Mouse (Mus musculus) activated CD4-positive, CD25-positive, alpha-beta regulatory T cell, adult 4 months (primary cell): Measurements from ENCODE around the gene Kcnc3. TPM values are rescaled to one million over a fixed set of nuclear protein-coding genes. Genes with fewer than 3 reads are reported as not detected.

ENCODE experiments used
- ATAC-seq: one replicate; pipeline ENCODE4 v1.8.0; 2017
- polyA plus RNA-seq, 2 experiments: library from polyadenylated mRNA; unstranded; fragments of 100-300 nt; shearing (Covaris generic); gene quantifications; one replicate each; pipeline ENCODE4 v1.2.1; 2017

Gene Kcnc3
- polyA plus RNA-seq, 2 experiments from 2014 or later = not detected

DNA sequence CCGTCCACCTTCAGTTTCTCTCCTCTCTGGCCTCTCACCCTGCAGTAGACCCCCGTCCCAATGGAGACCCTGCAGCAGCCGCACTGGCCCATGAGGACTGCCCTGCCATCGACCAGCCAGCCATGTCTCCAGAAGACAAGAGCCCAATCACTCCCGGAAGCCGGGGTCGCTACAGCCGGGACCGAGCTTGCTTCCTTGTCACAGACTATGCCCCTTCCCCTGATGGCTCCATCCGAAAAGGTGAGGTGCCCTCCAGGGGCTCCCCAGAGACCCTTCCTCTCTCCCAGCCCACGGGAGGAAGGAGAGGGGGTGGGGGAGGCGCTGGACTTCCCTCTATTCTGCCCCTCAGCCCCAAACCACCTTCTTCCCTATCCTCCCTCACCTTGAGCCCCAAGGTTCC, 7.9 kb downstream of the Kcnc3 start:
- ATAC-seq = no peak

DNA sequence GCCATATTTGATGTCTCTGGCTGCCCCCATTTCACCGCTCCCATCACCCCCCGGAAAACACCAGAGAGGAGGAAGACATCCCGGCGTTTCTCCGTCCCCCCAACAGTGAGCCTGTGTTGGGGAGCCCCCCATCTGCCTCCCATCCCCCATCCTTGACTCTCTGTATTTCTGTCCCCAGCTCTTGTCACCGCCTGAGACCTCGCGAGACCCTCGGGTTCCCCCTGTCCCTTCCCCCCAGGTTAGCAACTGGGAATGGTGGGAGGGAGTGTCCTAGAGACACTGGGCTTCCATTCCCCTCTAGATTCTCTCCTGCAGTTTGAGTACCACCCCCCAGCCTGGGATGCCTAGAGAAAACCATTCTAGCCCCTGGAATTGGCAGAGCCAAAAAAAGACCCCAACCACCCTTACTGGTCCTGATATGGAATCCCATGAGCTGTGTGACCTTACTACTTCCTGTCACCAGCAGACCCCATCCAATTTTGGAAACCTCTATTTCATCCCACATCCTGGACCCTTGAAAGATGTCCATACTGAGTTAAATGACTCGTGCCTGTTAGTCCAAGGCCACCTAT, 10.3 kb downstream of the Kcnc3 start:
- no peak for ATAC-seq

DNA sequence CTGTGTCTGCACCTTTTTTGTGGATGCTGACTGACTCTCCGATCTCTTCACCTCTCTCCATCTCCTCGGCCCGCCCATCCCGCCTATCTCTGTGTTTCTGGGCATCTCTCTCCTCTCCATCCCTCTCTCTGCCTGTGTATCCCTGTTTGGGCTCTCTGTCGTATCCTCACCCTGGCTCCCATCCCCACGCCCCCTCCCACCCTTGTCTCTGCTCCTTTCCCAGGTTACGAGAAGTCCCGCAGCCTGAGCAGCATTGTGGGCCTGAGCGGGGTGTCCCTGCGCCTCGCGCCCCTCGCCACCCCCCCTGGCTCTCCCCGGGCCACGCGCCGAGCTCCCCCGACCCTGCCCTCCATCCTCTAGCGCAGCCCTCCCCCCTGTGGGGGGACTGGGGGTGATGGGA, 11.2 kb downstream of the Kcnc3 start:
- ATAC-seq = no peak

DNA sequence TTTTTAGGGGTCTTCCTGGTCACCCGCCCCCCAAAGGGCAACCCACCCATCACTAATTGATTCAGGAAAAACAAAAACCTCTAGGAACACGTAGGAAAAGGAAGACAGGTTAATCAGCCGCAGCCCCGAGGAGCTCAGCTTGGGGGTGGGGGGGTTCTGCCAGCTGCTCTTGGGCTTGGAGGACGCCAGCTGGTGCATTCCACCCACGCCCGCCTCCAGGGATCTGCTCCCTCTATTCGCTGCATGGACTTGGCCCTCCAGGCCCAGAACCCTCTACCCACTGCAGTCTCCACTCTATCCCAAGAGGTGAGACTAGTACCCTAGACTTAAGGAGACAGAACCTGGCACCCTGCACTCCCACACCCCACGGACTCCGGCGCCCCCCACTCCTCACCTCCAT, 12.0 kb downstream of the Kcnc3 start:
- ATAC-seq = no peak

DNA sequence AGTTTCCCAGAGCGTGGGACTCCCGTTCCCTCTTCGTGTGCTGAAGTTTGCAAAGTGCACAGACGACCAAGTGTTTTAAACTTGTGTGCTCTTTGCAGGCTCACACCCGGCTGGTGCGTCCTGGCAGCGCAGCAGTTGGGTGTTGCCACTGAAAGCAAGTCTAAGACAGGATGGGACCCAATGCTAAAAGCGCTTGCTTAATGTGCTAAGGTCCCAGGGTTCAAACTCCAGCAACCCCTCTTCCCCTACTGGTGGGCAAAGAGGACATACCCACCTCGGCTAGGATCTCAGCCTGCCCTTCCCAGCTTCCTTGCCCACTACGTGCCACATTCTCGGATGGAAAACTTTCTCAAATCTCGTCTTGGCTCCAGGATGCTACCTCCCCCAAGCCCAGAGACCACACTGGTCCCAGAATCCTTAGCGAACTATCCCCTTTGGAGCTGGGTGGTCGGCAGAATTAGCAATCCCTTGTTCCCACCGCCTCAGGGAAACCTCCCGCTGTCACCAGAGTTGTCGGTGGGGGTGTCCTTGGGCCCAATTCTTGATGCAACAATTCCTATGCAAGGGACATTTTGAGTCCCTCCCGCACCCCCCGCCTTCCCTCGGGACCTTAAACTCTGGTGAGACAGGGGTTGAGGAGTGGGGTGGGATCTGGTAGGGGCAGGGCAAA, 12.9 kb downstream of the Kcnc3 start:
- ATAC-seq = no peak

DNA sequence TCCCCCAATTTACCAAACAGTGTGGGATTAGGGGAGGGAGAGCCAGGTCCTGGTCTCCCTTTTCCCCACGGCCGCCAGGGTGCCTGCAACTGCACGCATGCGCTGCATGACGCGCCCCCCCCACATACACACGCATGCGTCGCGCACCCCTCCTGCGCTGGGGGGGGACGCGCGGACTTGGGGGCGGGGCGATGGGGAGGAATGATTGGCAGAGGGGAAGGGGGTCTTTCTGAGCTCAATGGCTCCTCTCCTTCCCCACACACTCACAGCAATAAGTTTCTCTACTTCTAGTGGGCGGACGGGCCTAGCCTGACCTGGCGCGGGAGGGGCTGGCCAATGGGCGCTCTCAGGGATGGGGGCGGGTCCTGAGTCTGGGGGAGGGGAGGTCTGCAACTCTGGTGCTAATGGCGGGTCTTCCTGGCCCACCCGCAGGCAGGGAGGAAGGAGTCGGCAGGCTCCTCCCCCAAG, 13.7 kb downstream of the Kcnc3 start:
- no peak for ATAC-seq

DNA sequence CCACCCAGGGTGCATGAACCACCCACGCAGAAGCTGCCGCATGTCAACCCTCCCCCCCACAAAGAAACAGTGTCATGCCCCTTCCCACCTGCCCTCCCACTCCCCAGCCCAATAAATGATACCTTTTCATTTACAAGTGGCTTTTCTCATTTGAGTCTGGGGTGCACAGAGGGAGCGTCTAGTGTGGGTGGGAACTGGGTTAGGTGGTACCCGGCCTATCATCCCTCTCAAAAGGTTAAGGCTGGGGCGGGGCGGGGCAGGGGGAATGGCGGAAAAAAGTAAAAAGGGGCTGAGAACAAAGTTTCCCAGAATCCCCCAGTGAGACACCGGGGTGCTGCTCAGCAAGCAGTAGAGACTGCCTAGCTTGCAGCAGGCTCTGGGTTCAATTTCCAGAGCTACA, 14.2 kb downstream of the Kcnc3 start:
- no peak for ATAC-seq

DNA sequence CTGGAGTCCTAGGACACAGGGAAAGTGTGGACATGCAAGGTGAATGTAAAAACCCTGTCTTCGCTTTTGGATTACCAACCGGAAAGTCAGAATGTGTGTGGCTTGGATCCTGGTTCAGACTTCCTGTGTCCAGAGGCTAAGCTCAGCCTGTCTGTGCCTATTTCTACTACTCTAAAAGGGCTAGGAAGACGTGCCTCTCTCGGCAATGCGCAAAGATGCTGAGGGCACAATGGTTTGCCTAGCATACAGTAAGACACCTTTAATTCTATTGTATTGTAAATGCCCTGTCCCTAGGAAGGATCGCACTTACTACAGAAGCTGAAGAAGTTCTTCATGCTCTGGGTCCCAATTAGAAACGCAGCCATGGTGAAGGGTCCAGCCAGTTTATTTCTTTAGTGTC, 15.0 kb downstream of the Kcnc3 start:
- ATAC-seq = no peak

DNA sequence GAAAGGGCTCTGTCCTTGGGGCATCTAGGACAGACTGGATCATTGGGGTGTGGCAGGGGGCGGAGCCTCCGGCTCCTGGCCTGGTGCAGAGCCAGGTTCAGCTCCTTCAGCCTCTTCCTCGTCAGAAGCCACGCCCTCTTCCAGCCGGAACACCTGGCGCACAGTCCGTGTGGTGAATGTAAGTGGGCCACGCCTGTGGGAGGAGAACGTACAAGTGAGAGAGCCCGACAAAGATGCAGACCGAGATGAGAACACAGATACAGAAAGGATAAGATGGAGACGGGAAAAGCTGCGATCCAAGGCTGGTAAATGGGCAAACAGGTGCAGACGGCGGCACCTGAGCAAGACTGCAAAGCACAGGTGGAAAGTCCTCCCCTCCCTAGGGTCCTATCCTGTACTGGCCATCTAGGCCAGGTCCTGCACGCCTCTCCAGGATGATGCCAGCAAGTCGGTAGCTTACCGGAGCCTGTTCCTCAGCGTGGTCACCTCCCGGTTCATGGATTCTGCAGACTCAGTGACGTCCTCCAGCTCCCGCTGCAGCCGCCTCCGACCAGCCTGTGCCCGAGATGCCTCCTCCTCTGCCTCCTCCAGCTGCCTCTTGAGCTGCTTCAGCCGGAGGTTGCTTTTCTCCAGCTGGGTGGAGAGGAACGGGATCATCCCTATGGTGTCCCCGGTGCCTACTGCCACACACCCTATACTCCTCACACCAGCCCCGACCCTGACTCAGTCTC, 15.9 kb downstream of the Kcnc3 start:
- ATAC-seq = no peak

DNA sequence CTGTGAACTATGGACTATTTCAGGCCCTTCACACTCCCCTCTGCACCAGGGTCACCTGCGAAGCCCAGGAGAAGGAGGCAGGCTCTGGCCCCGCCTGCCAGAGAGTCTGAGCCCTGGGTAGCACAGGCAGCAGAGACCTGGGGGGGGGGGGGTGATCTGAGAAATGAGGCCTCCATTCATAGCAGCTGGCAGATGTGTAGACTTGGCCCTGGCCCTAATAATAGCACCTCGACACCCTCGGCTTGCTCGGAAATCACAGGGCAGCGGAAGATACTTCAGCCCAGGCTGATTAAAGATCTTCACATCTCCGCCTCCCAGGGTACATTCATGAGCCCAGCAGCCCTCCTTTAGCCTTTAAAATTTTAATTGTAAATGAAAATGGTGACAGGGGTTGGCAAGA, 21.7 kb downstream of the Kcnc3 start:
- ATAC-seq = no peak

DNA sequence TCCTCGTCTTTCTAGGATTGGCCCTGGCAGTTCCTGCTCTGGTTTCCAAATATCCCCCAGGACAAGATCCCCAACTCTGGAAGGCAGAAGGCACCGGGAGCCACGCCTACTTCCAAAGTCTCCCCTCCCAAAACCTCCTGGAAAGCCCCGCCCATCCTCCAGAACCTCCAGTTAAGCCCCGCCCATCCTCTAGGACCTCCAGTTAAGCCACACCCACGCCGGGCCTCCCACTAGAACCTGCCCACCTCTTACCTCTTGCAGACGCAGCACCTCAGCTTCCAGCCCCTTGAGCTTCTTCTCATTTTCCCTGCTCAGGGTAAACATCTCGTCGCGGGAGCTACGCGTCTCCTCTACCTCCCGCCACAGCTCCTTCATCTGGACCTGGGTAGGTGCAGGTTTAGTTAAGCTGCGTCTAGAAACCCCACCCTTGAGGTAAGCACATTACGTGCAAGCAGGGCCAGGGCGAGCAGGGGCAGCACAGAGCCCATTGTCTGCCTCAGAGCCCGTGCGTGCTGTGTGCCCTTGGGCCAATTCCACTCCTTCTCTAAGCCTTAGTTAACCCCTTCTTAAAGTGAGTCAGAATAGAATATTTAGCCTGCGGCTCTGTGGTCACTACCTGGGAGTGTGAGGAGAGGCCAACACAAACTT, 23.7 kb downstream of the Kcnc3 start:
- ATAC-seq = no peak

DNA sequence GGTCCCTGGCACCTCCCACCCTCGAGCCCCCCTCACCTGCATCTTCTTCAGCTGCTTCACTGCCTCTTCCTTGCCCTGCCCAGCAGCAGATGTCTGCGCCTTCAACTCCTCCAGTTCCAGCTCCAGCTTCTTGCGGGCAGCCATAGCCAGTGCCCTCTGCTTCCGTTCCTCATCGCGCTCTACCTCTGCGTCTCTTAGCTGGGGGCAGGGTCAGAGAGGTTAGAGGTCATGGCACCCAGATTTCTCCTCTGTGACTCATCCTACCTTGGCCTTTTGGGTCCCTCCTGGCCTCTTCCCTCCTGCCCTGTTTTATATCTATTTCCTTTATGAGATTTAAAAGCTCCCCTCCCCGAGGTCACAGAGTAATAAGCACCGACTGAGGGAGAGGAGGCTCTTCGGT, 24.8 kb downstream of the Kcnc3 start:
- ATAC-seq = no peak

DNA sequence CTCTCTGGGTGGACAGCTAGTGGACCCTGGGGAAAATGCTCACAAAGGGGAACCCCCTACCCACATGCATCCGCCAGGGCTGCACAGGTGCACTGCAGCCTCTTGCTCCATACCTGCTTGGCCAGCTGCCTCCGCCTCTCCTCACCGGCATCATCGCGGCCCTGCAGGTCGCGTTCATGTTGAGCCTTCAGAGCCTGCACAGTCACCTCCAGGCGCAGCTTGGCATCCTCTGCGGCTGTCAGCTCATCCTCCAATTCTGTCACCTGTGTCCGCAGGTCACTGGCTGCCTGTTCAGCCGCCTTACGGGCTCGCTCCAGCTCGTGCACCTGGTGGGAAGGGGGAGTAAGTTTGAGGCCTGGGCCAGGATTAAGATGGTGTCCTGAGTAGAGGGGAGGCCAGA, 25.5 kb downstream of the Kcnc3 start:
- ATAC-seq = no peak

DNA sequence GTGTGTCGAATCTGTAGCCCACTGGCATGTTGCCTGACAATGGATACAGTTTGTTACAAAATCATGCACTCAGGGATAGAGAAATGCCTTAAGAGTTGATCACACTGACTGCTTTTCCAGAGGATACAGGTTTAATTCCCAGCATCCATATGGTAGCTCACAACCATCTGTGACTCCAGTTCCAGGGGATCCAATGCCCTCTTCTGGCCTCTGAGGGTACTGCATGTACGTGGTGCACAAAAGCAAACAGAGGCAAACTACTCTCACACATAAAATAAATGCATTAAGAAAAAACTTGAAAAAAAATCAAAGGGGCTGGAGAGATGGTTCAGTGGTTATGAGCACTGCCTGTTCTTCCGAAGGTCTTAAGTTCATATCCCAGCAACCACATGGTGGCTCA, 26.6 kb downstream of the Kcnc3 start:
- no peak for ATAC-seq

DNA sequence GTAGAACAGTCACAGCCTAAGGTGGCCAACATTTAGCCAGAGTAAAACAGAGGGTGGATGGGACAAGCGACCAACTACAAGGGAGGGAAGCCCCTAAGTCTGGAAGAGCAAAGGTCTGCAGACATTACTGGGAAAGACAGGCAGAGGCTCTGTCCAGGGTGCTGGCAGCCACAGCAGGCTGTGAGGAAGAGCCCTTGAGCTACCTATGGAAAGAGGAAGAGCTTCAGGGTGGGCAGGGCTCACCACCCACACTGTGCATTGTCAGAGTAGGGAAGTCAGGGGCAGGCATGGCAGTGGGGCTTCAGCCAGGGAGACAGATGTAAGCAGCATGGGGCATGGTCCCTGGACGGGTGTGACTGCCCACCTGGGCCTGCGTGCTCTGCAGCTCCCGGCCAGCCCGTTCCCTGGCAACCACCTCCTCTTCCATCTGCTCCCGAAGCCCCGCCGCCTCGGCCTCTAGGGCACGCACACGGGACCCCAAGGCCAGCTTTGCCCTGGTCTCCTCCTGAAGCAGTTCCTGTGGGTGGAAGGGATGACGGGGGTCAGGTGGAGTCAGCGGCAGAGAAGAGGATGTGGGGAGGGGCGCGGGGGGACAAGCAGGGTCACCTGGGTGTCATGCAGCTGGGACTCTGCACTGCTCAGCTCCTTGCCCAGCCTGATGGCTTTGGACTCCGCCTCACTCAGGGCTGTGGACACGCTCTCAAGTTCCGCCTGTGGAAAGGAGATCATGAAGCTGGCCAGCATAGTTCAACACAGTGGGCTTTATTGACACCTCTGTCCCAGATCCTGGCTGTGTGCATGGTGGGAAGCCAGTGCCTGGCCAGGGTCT, 33.5 kb downstream of the Kcnc3 start:
- no peak for ATAC-seq

DNA sequence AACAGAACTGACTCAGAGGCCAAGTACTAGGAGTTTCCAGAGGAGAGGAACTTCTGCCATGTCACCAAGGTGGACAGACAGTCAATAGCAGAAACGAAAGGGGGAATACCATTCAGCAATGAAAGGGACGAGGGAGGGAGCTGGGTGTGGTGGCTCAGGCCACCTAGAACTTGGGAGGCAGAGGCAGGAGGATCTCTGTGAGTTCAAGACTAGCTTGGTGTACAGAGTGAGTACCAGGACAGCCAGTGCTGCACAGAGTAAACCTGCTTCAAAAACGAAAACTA, 34.0 kb downstream of the Kcnc3 start:
- no peak for ATAC-seq

DNA sequence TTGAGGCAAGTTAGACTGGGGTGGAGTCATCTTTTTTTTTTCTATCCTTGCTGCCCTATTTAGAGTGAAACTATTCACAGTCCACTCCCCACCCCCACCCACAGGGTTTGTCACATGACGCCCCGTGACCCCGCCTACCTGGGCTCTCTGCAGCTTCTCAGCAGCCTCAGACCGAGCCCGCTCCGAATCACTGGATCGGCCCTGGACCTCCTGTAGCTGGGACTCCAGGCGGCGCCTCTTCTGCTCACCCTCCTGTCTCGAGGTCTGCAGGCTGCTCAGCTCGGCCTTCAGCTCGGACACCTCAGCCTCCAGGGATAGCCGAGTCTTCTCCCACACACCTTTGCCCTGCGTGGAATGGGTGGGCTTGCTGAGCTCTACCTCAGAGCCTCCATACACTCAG, 34.4 kb downstream of the Kcnc3 start:
- no peak for ATAC-seq

DNA sequence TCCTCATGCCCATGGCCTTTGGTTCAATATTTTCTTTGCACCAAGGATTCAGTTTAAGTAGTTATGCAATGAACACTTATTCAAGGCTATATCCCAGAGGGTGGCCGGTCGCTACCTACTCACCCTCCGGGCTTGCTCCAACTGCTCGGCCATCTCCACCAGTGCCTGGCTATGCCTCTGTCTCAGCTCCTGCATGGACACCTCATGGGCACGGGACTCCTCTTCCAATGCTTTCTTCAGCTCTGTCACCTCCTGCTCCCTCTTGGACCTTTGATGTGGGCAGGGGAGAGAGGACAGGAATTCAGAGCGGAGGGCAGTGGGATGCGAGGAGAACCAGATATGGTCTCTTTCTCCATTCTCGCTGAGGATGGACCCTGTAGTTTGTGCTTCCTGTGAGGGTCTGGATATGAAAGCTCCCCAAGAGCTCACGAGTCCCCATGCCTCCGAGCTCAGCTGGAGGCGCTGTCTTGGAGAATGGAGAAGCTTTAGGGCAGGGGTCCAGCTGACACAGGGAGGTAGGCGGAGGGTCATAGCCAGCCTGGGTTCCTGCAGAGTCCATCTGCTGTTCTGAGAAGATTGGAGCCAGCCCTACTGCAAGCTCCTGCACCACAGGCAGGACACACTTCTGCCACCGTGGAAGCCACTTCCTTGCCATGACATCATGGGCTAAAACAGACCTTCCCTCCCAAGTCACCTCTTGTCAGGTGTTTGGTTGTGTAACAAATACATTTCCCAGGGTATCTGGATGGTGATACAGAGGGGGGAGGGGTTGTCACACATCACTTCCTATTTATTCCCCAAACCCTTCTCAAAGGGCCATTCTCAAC, 35.0 kb downstream of the Kcnc3 start:
- ATAC-seq = no peak

DNA sequence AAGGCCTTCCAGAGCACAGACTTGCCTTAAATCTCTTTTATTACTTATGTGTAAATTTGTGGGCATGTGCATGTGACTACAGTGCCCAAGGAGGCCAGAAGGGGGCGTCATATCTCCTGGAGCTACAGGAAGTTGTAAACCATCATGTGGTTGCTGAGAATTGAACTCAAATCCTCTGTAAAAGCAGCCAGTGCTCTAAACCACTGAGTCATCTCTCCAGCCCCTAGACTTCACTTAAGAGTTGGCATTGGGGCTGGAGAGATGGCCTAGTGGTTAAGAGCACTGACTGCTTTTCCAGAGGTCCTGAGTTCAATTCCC, 35.6 kb downstream of the Kcnc3 start:
- ATAC-seq = no peak

DNA sequence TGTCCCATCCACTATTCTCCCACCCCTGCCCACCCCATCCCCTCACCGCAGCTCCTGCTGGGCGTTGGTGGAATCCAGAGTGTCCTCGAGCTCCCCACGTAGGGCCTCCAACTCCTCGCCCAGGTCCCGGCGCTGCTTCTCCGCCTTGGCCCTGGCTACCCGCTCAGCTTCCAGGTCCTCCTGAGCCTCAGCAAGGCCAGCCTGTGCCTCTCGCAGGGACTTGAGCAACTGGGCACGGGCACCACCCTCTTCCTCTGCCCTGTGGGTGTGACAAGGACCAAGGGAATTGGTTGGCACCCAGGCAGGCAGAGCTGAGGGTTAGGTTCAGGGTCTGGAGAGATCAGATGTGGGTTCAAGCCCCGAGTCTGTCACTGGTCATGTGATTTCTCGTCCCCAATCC, 36.5 kb downstream of the Kcnc3 start:
- no peak for ATAC-seq

DNA sequence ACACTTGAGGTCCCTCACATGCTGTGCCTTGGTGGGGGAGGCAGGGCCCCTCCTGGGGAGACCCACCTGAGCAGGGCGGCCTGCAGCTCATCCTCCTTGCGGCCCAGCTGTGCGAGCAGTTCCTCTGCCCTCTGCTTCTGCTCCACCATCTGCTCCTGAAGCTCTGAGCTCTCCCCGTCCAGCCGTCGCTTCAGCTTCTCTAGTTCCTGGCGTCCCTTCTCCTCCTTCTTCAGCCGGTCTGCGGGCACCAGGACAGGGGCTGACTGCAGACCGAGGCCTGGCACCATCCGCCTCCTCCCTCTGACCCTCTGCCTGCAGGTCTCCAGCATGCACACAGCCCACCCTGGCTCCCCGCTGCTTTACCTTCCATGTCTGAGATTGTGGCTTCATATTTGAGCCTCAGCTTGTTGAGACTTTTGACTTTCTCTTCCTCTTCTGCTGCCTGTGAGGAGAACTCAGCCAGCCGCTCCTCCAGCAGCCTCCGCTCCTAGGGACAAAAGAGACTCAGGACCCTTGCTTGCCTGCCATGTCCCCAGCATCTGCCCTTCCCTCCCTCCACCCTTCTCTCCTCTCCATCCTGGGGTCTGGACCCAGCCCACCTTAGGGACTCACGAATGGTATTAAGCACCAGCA, 38.1 kb downstream of the Kcnc3 start:
- ATAC-seq = no peak

DNA sequence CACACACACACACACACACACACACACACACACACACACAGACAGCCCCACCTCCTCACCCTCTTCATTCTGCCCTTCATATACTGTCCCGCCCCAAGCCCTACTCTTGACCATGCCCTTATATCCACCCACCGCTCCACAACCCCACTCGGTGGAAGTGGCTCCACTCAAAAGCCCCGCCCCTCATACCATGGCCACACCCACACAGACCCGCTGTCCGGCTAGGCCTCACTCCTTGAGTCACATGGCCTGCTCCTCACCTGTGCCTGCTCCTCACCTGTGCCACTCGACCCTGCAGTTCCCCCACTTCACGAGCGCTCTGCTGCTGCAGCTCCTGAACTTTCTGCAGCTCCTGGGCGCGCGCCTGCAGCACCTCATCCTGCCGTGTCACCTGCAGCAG, 40.0 kb downstream of the Kcnc3 start:
- ATAC-seq = no peak
